Mouse (Mus musculus) cerebellum, adult 2 months (tissue): ENCODE measurements around the gene Fcor.

Experiments used
- CTCF ChIP-seq: fragments of 200-500 bp; IDR thresholded peaks from 2 replicates; pipeline ENCODE4 v1.5.1; 2011; ENCODE audit warnings: low read depth, mild to moderate bottlenecking, control low read depth, low read length, moderate library complexity, borderline replicate concordance; ENCODE audit not compliant: insufficient read depth
- POLR2A ChIP-seq: fragments of 200-500 bp; IDR thresholded peaks from 2 replicates; pipeline ENCODE4 v1.6.1; 2011; ENCODE audit warnings: low read length, control low read depth, borderline replicate concordance; ENCODE audit not compliant: insufficient read depth

GRCm38 (mm10) chr8:3705711-3706110 lies 33.5 kb upstream of the Fcor start:
- TF ChIP-seq CTCF (peak; percentile 38; the same call in 1 of the 2 replicates), POLR2A (no peak)
